Mouse (Mus musculus): ENCODE results near the gene Evx2. TPM values are rescaled to one million over a fixed set of nuclear protein-coding genes. Genes with fewer than 3 reads are reported as not detected.

Gene Evx2
- polyA plus RNA-seq, 1 experiment from 2014 or later = 0.04 TPM

DNA sequence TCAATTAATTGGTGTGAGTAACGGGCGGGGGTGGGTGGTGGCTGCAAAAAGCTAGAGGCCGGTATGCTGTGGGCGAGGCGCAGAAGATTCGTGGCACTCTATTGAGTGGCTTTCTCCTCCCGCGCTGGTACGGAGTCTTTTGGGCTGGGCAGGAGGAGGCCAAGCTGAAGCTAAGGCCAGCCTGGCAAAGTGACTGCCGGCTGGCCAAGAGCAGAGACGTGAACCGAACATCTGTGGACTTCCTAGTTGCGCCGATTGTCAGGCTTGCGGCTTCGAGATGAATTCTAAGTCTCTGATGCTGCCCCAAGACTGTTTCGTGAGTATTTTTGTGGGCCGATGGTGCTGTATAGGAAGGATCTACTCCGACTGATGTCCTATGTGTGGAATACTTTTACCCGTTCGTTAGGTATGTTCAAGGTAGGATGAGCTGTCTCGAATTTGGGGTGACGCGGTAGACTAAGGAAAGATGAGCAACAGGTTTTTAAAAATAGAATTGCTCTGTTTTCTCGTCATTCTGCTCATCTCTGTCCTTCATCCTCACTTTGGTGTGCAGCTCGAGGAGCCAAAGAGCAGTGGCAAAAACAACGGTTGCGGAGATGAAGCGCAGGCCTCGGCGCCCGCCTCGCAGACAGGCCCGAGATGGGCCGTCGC lies 8.0 kb upstream of the Evx2 start:
- H3K4me1 ChIP-seq (replicated peaks) = peaks cover 10% of the 10 kb centered on the region
- WGBS = 3% methylated on average over 36 of the region's 36 CpGs
- no peaks in the 10 kb centered on the region for H3K36me3 ChIP-seq
- peak; percentile 21; the same call in 1 of the 2 replicates for ATAC-seq
- H3K9ac ChIP-seq = no peak overlapping the region
- H3K4me3 ChIP-seq (replicated peaks) = no peak overlapping the region
- H3K27ac ChIP-seq = no peak overlapping the region
- no peak overlapping the region for H3K4me2 ChIP-seq (replicated peaks)
- H3K9me3 ChIP-seq = no peaks in the 10 kb centered on the region
- H3K27me3 ChIP-seq (replicated peaks) = peaks cover 85% of the 10 kb centered on the region

DNA sequence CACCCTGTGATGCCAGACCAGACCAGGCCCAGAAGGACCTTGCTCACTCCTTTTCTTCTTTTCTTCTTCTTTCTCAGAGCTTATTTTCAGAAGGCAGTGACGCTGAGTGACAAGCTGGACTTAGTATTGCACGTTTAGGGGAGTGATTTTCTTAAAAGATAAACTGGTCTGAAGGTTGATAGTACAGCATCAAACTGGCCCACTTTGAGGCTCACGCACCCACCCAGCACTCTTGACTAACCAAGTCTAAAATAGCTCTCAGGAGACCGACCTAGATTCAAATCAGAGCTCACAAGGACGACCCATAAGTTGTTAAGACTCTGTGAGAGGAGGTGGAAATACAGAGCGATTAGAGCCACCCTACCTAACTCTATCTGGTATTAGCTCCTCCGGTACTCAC lies 7.1 kb upstream of the Evx2 start:
- Histone ChIP-seq H3K4me2 (replicated peaks) (no peak overlapping the region), H3K4me3 (replicated peaks) (no peak overlapping the region), H3K27me3 (replicated peaks) (peaks cover 87% of the 10 kb centered on the region), H3K36me3 (no peaks in the 10 kb centered on the region), H3K9me3 (no peaks in the 10 kb centered on the region), H3K4me1 (replicated peaks) (peaks cover 14% of the 10 kb centered on the region), H3K9ac (no peak overlapping the region), H3K27ac (no peak overlapping the region)
- 1% methylated on average over 7 of the region's 7 CpGs for WGBS
- no peak for ATAC-seq

DNA sequence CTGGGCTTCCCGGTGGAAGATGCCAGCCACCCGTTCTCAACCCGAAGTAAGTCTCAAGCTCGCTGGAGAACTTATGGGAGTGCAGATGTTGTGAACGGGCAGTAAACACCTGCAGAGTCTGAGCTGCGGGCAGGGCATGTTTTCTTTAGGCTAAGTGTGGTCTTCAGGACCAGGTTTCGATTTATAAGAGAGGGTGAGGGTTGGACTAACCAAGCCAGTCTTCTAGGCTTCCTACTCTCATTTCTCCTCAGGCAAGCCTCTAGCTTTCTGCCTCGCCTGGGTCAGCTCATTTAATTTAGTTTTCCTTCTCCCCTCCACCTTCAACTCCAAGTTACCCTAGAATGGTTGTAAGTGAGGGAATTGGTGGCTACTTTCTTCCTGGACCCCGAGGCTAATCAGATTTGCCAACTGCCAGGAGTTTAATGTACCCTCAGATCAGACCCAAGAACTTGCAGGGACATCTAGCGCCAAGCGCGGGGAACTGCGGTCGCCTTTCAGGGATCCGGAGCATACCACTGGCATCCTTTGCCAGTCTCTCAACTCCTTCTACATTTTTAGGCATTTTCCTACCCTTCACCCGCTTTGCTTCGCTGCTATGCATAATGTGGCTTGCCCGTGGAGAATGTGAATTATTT lies 4.1 kb upstream of the Evx2 start:
- Histone ChIP-seq H3K4me2 (replicated peaks) (no peak overlapping the region), H3K4me1 (replicated peaks) (peaks cover 18% of the 10 kb centered on the region), H3K36me3 (no peaks in the 10 kb centered on the region), H3K9ac (no peak overlapping the region), H3K27ac (no peak overlapping the region), H3K27me3 (replicated peaks) (peaks cover 90% of the 10 kb centered on the region), H3K9me3 (no peaks in the 10 kb centered on the region), H3K4me3 (replicated peaks) (no peak overlapping the region)
- WGBS = 4% methylated on average over 18 of the region's 18 CpGs
- ATAC-seq = no peak

GRCm38 (mm10) chr2:74661685-74662084 lies 2.3 kb upstream of the Evx2 start:
- Histone ChIP-seq H3K4me3 (replicated peaks) (peak overlapping the region; percentile 24; the same call in 1 of the 2 replicates), H3K4me1 (replicated peaks) (peaks cover 15% of the 10 kb centered on the region), H3K4me2 (replicated peaks) (peak overlapping the region; percentile 54), H3K9ac (no peak overlapping the region), H3K36me3 (no peaks in the 10 kb centered on the region), H3K9me3 (no peaks in the 10 kb centered on the region), H3K27me3 (replicated peaks) (peaks cover 90% of the 10 kb centered on the region), H3K27ac (no peak overlapping the region)
- peak; percentile 45; the same call in 1 of the 2 replicates for ATAC-seq
- under 1% methylated on average over 14 of the region's 14 CpGs for WGBS

GRCm38 (mm10) chr2:74660421-74661375 lies 1.3 kb upstream of the Evx2 start:
- peaks cover 21% of the 10 kb centered on the region for H3K4me1 ChIP-seq (replicated peaks)
- 2% methylated on average over 30 of the region's 30 CpGs for WGBS
- H3K27ac ChIP-seq = no peak overlapping the region
- H3K9ac ChIP-seq = no peak overlapping the region
- ATAC-seq = no peak
- H3K36me3 ChIP-seq = no peaks in the 10 kb centered on the region
- peak overlapping the region; percentile 9; the same call in 1 of the 2 replicates for H3K4me2 ChIP-seq (replicated peaks)
- peaks cover 91% of the 10 kb centered on the region for H3K27me3 ChIP-seq (replicated peaks)
- no peaks in the 10 kb centered on the region for H3K9me3 ChIP-seq
- H3K4me3 ChIP-seq (replicated peaks) = no peak overlapping the region

DNA sequence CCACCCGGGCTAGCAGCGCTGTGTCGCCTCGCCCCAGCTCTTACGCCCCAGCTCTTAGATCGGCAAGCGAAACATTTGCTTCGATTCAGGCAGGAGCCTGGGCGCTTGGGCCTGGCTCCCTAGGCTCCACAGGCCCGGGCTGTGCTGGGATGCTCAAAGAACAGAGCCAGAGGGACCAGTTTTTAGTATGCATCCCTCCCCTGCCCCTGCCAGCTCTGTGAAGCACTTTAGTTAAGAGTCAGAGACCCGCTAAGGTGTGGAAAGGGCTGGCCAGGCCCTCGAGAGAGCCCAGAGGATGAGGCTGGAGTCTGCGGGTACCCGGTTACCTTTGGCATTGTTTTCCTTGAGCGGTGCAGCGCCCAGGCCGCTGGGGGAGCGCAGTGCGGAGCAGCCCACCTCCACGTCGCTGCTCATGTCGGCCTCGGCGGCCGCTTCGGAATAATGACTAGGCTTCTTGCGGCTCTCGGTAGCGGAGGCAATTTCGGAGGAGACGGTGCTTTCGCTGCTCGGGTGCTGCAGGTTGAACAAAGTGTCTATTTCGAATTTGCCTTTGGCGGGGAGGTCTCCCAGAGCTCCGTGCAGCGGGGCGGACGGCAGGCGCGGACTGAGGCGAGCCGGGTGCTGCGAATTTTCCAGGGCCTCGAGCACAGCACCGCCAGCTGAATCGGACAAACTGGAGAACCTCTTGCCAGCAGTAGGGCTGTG lies 538 bp downstream of the Evx2 start:
- no peak for ATAC-seq
- H3K4me2 ChIP-seq (replicated peaks) = no peak overlapping the region
- under 1% methylated on average over 47 of the region's 47 CpGs for WGBS
- no peaks in the 10 kb centered on the region for H3K36me3 ChIP-seq
- no peak overlapping the region; the same call in 1 of the 2 replicates for H3K4me3 ChIP-seq (replicated peaks)
- H3K9ac ChIP-seq = no peak overlapping the region
- H3K27ac ChIP-seq = no peak overlapping the region
- no peaks in the 10 kb centered on the region for H3K9me3 ChIP-seq
- peaks cover 93% of the 10 kb centered on the region for H3K27me3 ChIP-seq (replicated peaks)
- H3K4me1 ChIP-seq (replicated peaks) = peaks cover 26% of the 10 kb centered on the region

GRCm38 (mm10) chr2:74658024-74658666 lies 1.2 kb downstream of the Evx2 start:
- Histone ChIP-seq H3K4me2 (replicated peaks) (0 out of 2 replicates have a peak overlapping the region, but pooled peaks have one; percentile 22), H3K27me3 (replicated peaks) (peaks cover 88% of the 10 kb centered on the region), H3K9ac (no peak overlapping the region), H3K9me3 (no peaks in the 10 kb centered on the region), H3K4me3 (replicated peaks) (0 out of 2 replicates have a peak overlapping the region, but pooled peaks have one; percentile 12), H3K4me1 (replicated peaks) (peaks cover 26% of the 10 kb centered on the region), H3K27ac (no peak overlapping the region), H3K36me3 (no peaks in the 10 kb centered on the region)
- ATAC-seq = no peak
- 3% methylated on average over 15 of the region's 15 CpGs for WGBS

DNA sequence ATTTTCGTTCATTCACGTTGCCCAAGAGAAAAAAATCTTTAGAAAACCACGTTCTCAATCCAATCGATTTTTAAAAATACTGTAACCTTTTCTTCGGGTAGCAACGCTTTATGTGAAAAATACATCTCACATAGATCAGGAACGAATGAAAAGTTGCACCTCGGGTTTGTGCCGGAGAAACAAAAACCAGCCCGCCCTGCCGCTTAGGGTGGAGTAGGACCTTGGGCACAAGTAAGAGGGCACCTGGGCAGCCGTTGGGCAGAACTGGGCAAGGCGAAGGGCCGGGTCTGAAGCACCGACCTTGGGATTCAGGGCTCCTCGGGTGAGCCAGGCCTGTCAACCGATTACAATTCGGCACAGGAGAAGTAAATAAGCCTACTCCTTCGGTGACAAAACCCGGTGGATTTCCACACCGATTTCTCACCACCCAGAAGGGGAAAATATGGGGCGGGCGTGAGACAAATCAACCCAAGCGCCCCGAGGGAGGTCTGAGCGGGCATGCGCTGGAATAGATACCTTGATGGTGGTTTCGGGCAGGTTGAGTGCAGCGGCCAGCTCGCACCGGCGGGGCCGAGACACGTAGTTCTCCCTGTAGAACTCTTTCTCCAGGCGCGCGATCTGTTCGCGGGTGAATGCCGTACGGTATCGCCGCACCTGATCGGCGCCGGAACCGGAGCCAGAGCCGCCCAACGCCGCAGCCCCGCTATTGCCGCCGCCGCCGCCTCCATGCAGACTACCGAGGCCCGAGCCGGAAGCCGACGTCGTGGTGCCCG lies 1.9 kb downstream of the Evx2 start:
- Histone ChIP-seq H3K9me3 (no peaks in the 10 kb centered on the region), H3K4me1 (replicated peaks) (peaks cover 26% of the 10 kb centered on the region), H3K27ac (no peak overlapping the region), H3K9ac (no peak overlapping the region), H3K4me2 (replicated peaks) (0 out of 2 replicates have a peak overlapping the region, but pooled peaks have one; percentile 22), H3K4me3 (replicated peaks) (peak overlapping the region; percentile 12; the same call in 1 of the 2 replicates), H3K27me3 (replicated peaks) (peaks cover 84% of the 10 kb centered on the region), H3K36me3 (no peaks in the 10 kb centered on the region)
- ATAC-seq = no peak
- WGBS = 3% methylated on average over 62 of the region's 62 CpGs

GRCm38 (mm10) chr2:74656632-74657021 lies 2.7 kb downstream of the Evx2 start:
- no peaks in the 10 kb centered on the region for H3K36me3 ChIP-seq
- WGBS = 5% methylated on average over 4 of the region's 4 CpGs
- no peaks in the 10 kb centered on the region for H3K9me3 ChIP-seq
- H3K4me1 ChIP-seq (replicated peaks) = peaks cover 24% of the 10 kb centered on the region
- H3K4me3 ChIP-seq (replicated peaks) = no peak overlapping the region
- H3K27ac ChIP-seq = no peak overlapping the region
- no peak overlapping the region for H3K9ac ChIP-seq
- H3K4me2 ChIP-seq (replicated peaks) = no peak overlapping the region
- ATAC-seq = no peak
- peaks cover 84% of the 10 kb centered on the region for H3K27me3 ChIP-seq (replicated peaks)

DNA sequence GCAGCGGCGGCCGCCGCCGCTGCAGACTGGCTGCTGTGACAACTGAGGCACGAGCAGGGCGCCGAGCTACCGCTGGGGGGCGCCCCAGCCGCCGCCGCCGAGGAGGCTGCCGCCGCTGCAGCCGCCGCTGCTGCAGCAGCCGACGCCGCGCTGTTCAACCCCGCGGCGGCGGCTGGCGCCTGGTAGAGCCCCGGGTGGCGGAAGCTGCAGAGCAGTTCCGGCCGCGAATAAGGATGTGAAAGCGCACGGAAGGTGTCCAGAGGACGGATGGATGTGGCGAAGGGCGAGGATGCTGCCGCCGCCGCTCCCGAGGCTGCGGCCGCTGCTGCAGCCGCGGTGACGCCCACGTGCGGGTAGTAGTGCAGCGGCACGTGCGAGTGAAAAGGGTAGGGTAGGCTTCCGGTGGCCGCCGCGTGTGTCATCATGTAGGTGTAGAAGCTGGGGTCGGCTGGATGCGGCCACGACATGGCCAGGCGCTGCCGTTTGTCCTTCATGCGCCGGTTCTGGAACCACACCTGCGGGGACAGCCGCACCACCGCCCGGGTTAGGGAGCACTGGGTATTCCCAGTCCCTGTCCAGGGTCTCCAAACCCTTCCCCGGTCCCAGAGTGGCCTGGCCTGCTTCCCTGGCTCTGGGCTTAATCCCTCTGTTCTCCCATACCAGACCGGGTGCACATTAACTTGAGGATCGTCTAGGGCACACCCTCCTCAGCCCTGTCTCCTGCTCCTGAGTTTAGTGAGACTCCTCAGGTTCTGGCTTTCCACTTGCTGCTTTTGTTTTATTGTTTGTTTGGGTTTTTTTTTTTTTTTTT lies 3.3 kb downstream of the Evx2 start:
- peak; percentile 51 for ATAC-seq
- peak overlapping the region; percentile 73 for H3K4me2 ChIP-seq (replicated peaks)
- peak overlapping the region; percentile 40 for H3K4me3 ChIP-seq (replicated peaks)
- under 1% methylated on average over 65 of the region's 69 CpGs for WGBS
- no peak overlapping the region for H3K27ac ChIP-seq
- H3K27me3 ChIP-seq (replicated peaks) = peaks cover 83% of the 10 kb centered on the region
- H3K9me3 ChIP-seq = no peaks in the 10 kb centered on the region
- H3K9ac ChIP-seq = no peak overlapping the region; the same call in 1 of the 2 replicates
- peaks cover 22% of the 10 kb centered on the region for H3K4me1 ChIP-seq (replicated peaks)
- no peaks in the 10 kb centered on the region for H3K36me3 ChIP-seq

All from intestine, embryonic 15.5 days (tissue).